Mouse (Mus musculus): ENCODE results near the gene Flad1.
"Not testable (repeated sequence)": the region's sequence is repeated elsewhere in the genome, so short reads cannot be mapped to it uniquely, and the experiment has no call there.

The Flad1 gene

GRCm38 (mm10) chr3:89411490-89412393, at the start of gene Flad1:
Flad1 (minus strand) TSS chr3:89411870.
- DNase-seq = peak; percentile 99

- DNase-seq = peak; percentile 95
Measured at GRCm38 (mm10) chr3:89458965-89459807, 47.5 kb upstream of the Flad1 start.

GRCm38 (mm10) chr3:89458372-89458964, 46.8 kb upstream of the Flad1 start:
- no peak for DNase-seq

GRCm38 (mm10) chr3:89456726-89457665, 45.3 kb upstream of the Flad1 start:
- peak; percentile 82 for DNase-seq

GRCm38 (mm10) chr3:89455786-89456285, 44.2 kb upstream of the Flad1 start:
- no peak for DNase-seq

GRCm38 (mm10) chr3:89454401-89455177, 42.9 kb upstream of the Flad1 start, which contains the start of gene Pmvk:
Pmvk (plus strand) TSS chr3:89454541.
- no peak for DNase-seq

- peak; percentile 24 for DNase-seq
Measured at GRCm38 (mm10) chr3:89451916-89452315, 40.2 kb upstream of the Flad1 start.

- peak; percentile 87 for DNase-seq
Measured at GRCm38 (mm10) chr3:89449541-89449940, 37.9 kb upstream of the Flad1 start.

GRCm38 (mm10) chr3:89448720-89449537, 37.3 kb upstream of the Flad1 start:
- DNase-seq = peak; percentile 74

GRCm38 (mm10) chr3:89440691-89441090, 29.0 kb upstream of the Flad1 start:
- DNase-seq = no peak

- DNase-seq = peak; percentile 65
Measured at GRCm38 (mm10) chr3:89437269-89437668, 25.6 kb upstream of the Flad1 start.

GRCm38 (mm10) chr3:89436176-89437113, 24.8 kb upstream of the Flad1 start, which contains the start of gene Pbxip1:
Pbxip1 (plus strand) TSS chr3:89436706.
- peak; percentile 83 for DNase-seq

GRCm38 (mm10) chr3:89435041-89435440, 23.4 kb upstream of the Flad1 start:
- no peak for DNase-seq

GRCm38 (mm10) chr3:89434532-89434931, 22.9 kb upstream of the Flad1 start:
- DNase-seq = no peak

GRCm38 (mm10) chr3:89432606-89433005, 20.9 kb upstream of the Flad1 start:
- no peak for DNase-seq

- peak; percentile 98 for DNase-seq
Measured at GRCm38 (mm10) chr3:89430171-89431159, 18.8 kb upstream of the Flad1 start, which contains the start of gene Pygo2. Pygo2 (plus strand) TSS chr3:89430214.

GRCm38 (mm10) chr3:89429021-89429420, 17.4 kb upstream of the Flad1 start:
- DNase-seq = not testable (repeated sequence)
